Mouse (Mus musculus) granulocyte monocyte progenitor cell, adult 5-6 weeks (primary cell): Measurements from ENCODE around the gene Plagl1. TPM values are rescaled to one million over a fixed set of nuclear protein-coding genes. Genes with fewer than 3 reads are reported as not detected.

Experiments
- ATAC-seq: replicated peaks from 2 replicates; pipeline ENCODE4 v1.8.0; 2016; ENCODE audit warnings: mild to moderate bottlenecking, moderate TSS enrichment, inconsistent platforms; ENCODE audit not compliant: poor library complexity, severe bottlenecking
- total RNA-seq, 2 experiments: library from RNA; stranded (forward) in 1 of 2; stranded (reverse) in 1 of 2; fragments of 200-712, 200-1000 nt in 1 of 2; fragments of >200 nt in 1 of 2; fragmentation: Nextera tagmentation in 1 of 2; gene quantifications; 2 replicates each; pipeline ENCODE4 v1.2.3; 2014 to 2017

Gene Plagl1
- total RNA-seq, 2 experiments from 2014 or later, result 0.37 TPM; not detected in 1

GRCm38 (mm10) chr10:13125811-13126210 is 65.5 kb downstream of the Plagl1 start:
- no peak for ATAC-seq

GRCm38 (mm10) chr10:13127335-13127734 is 67.0 kb downstream of the Plagl1 start:
- ATAC-seq, result no peak

DNA sequence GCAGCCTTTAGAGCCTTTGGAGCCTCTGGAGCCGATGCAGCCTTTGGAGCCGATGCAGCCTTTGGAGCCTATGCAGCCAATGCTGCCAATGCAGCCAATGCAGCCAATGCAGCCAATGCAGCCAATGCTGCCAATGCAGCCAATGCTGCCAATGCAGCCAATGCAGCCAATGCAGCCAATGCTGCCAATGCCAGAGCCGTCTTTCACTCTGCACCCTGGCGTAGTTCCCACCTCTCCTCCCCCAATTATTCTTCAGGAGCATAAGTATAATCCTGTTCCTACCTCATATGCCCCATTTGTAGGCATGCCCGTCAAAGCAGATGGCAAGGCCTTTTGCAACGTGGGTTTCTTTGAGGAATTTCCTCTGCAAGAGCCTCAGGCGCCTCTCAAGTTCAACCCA is 67.6 kb downstream of the Plagl1 start:
- ATAC-seq, result no peak

DNA sequence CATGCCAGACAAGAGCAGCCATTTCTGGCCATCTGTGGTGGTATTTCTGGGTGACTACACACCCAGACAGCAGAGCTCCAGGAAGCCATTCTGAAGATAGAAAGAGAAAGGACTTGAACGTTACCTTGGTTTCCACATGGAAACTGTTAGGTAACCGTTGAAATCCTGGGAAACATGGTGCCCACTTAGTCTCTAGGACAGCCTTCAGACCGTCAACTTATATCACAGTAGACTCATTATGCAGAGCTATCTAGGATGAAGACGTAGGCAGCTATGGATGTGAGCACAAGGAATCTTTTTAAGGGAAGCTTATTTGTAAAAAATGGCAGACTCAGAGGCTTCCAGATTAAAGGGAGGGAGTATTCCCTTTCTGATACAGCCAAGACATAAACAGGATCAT is 73.5 kb downstream of the Plagl1 start:
- no peak for ATAC-seq

DNA sequence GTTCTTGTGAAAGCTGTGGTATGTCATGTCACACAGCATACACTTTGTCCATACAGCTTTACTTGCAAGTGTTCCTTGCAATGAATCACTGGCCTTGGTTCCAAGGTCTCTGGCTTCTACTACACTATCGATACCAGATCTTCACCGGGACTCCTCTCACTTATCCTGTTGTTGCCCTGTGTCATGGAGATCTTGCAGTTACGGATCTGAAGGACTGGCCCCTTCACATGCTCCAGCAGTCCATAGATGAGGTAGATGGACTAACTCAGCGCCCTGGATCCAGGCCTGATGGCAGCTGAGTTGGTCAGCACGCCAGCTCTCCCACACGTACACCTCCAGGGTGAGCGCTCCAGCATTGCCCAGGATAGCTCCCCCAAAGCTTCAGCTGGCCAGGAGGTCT is 75.0 kb downstream of the Plagl1 start:
- ATAC-seq, result no peak

GRCm38 (mm10) chr10:13135751-13136150 is 75.4 kb downstream of the Plagl1 start:
- no peak for ATAC-seq

- no peak for ATAC-seq
These were observed 77.6 kb downstream of the Plagl1 start for GRCm38 (mm10) chr10:13137906-13138305.

DNA sequence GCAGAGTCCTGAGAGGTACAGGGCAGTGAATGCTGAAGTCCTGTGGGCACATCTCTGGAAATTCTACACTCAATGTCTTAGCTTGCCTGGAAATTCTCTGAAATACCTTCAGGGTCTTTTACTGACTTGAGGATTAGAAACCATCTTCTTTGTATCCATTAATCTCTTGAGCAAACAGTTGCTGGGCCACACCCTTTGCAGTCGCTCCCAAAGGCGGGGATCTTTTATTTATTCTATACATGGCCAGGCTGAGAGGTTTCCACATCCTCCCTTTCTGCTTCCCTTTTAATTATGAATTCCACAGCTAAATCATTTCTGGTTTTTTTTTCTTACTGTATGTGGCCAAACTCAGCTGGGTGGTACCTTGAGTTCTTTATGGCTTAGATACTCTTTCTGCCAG is 80.1 kb downstream of the Plagl1 start:
- ATAC-seq, result no peak

- no peak for ATAC-seq
These were observed 90.1 kb downstream of the Plagl1 start for GRCm38 (mm10) chr10:13150435-13150834.

GRCm38 (mm10) chr10:13151353-13151752 is 91.0 kb downstream of the Plagl1 start:
- no peak for ATAC-seq

DNA sequence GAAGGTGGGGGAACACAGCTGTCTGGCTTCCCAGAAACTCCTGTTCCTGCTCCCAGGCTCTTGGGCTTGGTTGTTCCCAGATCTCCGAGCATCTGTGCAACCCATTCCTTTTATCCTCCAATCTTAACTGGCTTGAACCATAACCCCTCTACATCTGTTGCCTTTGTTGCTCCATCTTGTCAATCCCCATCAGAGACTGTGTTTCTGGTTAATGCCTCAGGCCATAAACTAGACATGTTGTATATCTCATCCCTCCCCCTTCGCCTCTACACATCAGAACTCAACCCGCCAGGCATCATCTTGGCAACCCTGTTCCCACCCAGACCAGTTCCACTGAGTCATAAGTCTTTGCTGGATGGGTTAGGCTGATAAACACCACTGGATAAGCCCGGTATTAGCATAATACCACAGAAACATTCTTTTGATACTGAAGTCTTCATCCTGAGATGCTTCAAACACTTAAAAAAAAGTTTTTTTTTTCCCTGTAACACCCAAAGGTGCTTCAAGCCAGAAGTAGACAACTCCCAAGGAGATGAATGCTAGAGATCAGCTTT is 92.6 kb downstream of the Plagl1 start:
- no peak for ATAC-seq

DNA sequence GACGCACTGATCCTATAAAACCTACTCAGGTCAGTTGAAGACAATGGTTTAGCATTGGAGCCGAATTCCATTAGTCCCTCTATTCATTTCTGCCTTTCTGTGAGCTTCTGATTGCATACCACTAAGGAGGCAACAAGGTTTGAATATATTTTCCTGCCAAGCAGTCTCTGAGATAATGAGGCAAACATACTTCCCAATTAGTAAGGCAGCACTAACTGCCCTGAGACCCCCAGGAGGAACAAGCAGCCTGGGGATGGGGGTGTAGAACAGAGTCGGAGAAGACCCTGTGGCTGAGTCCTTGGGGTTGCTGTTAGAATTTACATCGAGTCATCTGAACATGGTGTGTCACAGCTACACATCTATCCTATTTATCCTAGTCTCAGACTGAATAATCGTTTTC is 95.1 kb downstream of the Plagl1 start:
- no peak for ATAC-seq

DNA sequence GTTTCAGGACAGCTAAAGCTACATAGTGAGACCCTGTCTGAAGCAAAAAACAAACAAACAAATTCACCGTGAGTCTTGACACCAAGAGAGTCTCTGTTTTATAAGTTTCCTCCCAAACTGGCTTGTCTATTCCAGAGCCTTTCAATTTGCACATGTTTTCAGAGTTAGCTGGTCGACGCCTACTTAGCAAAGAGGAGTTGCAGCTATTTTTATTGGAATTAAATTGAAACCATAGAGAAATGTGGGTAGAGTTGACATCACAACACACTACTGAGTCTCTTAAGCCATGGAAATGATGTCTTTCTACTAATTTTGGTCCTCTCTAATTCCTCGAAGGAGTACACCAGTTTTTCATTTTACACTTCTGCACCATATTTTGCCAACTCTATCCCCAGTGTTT is 100.6 kb downstream of the Plagl1 start:
- no peak for ATAC-seq

DNA sequence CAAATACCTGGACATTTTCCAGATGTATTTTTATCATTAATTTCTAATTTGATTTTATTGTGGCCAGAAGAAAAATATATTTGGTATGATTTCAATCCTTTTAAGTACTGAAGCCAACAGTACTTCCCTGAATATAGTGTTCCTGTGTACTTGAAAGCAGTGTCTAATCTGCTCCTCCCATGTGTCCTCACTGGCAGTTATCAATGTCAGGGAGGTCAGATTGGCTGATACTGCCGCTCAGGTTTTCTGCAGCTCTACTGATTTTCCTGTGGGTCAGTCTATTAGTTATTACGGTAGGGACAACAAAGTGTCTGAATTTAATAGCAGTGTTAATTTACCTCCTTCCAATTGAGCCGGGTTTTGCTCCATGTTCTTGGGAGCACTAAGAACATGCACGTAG is 101.7 kb downstream of the Plagl1 start:
- no peak for ATAC-seq

DNA sequence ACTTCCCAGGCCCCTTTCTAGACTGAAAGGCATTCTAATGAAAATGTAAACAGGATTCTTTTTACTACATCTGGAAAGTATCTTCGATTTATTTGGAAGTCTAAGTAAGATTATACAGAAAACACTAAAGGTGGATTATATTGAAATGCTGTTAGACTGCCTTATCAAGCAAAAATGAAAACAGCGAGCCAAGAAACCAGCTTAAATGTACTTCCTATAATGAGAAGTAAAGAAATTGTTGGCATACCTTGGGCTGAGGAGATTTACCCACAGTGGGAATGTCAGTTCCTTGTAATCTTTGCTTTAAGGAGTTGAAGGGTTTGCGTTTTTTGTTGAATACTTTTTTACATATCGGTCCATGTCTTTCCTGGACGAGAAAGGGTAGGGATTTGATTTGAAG is 108.2 kb downstream of the Plagl1 start:
- ATAC-seq, result no peak

- no peak for ATAC-seq
These were observed 110.6 kb downstream of the Plagl1 start for GRCm38 (mm10) chr10:13170739-13171448.

GRCm38 (mm10) chr10:13171461-13171860 is 111.2 kb downstream of the Plagl1 start:
- ATAC-seq, result no peak

- ATAC-seq, result peak; percentile 80
These were observed 112.5 kb downstream of the Plagl1 start for GRCm38 (mm10) chr10:13172798-13173221.

DNA sequence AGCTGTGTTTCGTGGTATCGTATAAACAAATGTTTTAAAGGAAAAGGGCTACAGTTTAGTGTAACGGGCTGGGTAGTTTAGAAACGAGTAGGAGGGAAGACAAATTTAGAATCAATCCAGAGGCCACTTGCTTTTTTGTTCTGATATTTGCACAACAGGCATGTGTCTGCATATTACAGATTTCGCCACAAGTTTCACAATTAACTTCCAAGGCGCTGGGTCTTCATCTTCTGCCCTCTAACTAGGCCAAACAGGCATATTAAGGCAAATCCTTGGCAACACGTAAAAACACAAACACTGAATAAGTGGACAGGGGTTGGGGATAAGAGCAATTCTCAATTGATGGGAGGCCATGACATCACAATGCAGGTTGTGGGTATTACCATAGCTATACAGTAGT is 115.6 kb downstream of the Plagl1 start:
- peak; percentile 72 for ATAC-seq

GRCm38 (mm10) chr10:13177973-13178624 is 117.8 kb downstream of the Plagl1 start, which contains the start of gene Zc2hc1b:
Zc2hc1b (minus strand) TSS chr10:13178023.
- ATAC-seq, result no peak

- ATAC-seq, result no peak
These were observed 119.9 kb downstream of the Plagl1 start for GRCm38 (mm10) chr10:13180211-13180610.
